Mouse (Mus musculus): ENCODE measurements around the gene Tut1. TPM values are rescaled to one million over a fixed set of nuclear protein-coding genes. Genes with fewer than 3 reads are reported as not detected.
A peak's percentile ranks its signal among the peaks of the same experiment; 100 is the strongest.

The Tut1 gene
- polyA plus RNA-seq, 1 experiment from 2014 or later: 42.4 TPM

DNA sequence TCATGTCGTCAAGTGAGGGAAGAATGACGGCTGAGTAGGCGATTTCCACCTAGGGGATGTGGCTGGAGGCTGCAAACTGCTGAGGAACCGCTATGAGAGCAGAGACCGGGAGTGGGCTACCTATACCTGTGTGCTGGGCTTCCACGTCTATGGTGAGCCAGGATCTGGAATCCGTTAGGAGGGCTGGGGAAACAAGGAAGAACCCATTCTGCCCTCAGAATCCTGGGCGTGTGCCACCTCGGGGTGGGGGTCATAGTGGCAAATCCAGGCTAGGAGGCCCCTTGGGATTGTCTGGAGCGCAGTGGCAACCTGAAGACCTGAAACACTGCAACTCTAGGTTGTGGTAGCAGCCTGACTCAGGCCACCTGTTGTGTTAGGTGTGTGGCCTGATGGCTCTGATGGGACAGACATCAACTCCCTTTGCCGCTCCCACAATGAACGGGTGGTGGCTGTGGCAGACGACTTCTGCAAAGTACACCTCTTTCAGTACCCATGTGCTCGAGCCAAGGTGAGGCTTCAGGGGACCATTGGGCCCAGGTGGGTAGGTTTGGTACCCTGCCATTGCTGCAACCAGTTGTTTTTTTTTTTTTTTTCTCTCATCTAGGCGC, 13.0 kb upstream of the Tut1 start:
- Histone ChIP-seq H3K4me3 (ENCODE audit: low read depth, low read length) (no peak overlapping the region), H3K4me1 (replicated peaks; ENCODE audit: control insufficient read depth, insufficient read depth, low read length) (peaks cover 37% of the 10 kb centered on the region), H3K9ac (ENCODE audit: low read depth, low read length) (peak overlapping the region; percentile 99), H3K27ac (ENCODE audit: low read depth, low read length) (no peak overlapping the region), H3K36me3 (ENCODE audit: control insufficient read depth, insufficient read depth, low read length) (peaks cover 24% of the 10 kb centered on the region), H3K9me3 (ENCODE audit: control insufficient read depth, low read length) (no peaks in the 10 kb centered on the region), H3K27me3 (replicated peaks; ENCODE audit: control insufficient read depth, insufficient read depth, low read length) (no peaks in the 10 kb centered on the region), H3K4me2 (peak overlapping the region; percentile 75)
- DNase-seq (ENCODE audit: low spot score): no peak
- no peak for ATAC-seq (replicated peaks; ENCODE audit: low FRiP score)
- 83% methylated on average over 15 of the region's 15 CpGs for WGBS

- 51% methylated on average over 10 of the region's 10 CpGs for WGBS
- H3K27ac ChIP-seq (ENCODE audit: low read depth, low read length): peak overlapping the region; percentile 99
- H3K9ac ChIP-seq (ENCODE audit: low read depth, low read length): peak overlapping the region; percentile 99
- H3K4me1 ChIP-seq (replicated peaks; ENCODE audit: control insufficient read depth, insufficient read depth, low read length): peaks cover 41% of the 10 kb centered on the region
- peaks cover 29% of the 10 kb centered on the region for H3K36me3 ChIP-seq (ENCODE audit: control insufficient read depth, insufficient read depth, low read length)
- no peaks in the 10 kb centered on the region for H3K9me3 ChIP-seq (ENCODE audit: control insufficient read depth, low read length)
- peak overlapping the region; percentile 90 for H3K4me3 ChIP-seq (ENCODE audit: low read depth, low read length)
- ATAC-seq (replicated peaks; ENCODE audit: low FRiP score) (peak; percentile 4; the same call in 1 of the 2 replicates), DNase-seq (ENCODE audit: low spot score) (no peak)
- H3K27me3 ChIP-seq (replicated peaks; ENCODE audit: control insufficient read depth, insufficient read depth, low read length): no peaks in the 10 kb centered on the region
- peak overlapping the region; percentile 75 for H3K4me2 ChIP-seq
Observed at GRCm38 (mm10) chr19:8941136-8941514, 12.5 kb upstream of the Tut1 start.

DNA sequence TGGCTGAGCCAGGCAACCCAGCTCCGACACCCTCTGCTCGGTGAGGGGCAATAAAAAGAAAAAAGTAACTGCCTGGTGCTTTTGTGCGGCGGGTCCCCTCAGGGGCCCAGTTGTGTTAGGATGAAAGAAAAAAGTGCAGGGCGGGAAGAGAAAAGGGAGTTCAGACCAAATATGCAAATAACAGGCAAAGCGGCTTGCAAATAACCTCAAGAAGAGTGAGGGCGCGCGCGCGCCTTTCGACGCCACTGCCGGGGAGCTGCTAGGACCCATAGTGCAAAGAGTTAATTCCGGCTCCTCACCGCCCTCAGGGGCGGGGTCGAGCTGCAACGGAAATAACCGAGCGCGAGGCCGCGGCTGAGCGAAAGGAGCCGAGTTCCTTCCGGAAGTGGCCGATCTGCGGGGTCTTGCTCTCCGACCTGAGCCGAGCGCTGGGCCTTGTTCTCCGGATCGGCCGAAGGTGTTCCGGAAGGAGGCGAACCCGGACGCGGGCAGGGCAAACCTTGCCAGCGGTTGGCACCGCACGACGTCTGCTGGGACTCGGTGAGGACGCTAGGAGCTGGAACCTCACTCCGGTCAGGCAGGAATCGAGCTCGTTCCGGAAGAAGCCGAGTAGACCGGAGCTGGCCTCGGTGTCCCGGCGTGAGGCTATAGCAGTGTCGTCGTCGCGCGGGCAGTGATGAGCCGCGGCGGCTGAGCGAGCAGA, 12.0 kb upstream of the Tut1 start, which contains the start of gene Mta2:
TSS of gene Mta2 (plus strand) at position 361 of the 703 bp plus-strand sequence.
- DNase-seq (ENCODE audit: low spot score) (peak; percentile 98), ATAC-seq (replicated peaks; ENCODE audit: low FRiP score) (peak; percentile 90)
- peak within 1 kb of the TSS; percentile 99 for H3K9ac ChIP-seq (ENCODE audit: low read depth, low read length)
- no peaks in the 10 kb centered on the region for H3K27me3 ChIP-seq (replicated peaks; ENCODE audit: control insufficient read depth, insufficient read depth, low read length)
- peaks cover 28% of the 10 kb centered on the region for H3K36me3 ChIP-seq (ENCODE audit: control insufficient read depth, insufficient read depth, low read length)
- H3K9me3 ChIP-seq (ENCODE audit: control insufficient read depth, low read length): no peaks in the 10 kb centered on the region
- WGBS: under 1% methylated on average over 64 of the region's 64 CpGs
- peak within 1 kb of the TSS; percentile 90 for H3K4me3 ChIP-seq (ENCODE audit: low read depth, low read length)
- H3K4me1 ChIP-seq (replicated peaks; ENCODE audit: control insufficient read depth, insufficient read depth, low read length): peaks cover 41% of the 10 kb centered on the region
- H3K27ac ChIP-seq (ENCODE audit: low read depth, low read length): peak within 1 kb of the TSS; percentile 99
- peak within 1 kb of the TSS; percentile 75 for H3K4me2 ChIP-seq

DNA sequence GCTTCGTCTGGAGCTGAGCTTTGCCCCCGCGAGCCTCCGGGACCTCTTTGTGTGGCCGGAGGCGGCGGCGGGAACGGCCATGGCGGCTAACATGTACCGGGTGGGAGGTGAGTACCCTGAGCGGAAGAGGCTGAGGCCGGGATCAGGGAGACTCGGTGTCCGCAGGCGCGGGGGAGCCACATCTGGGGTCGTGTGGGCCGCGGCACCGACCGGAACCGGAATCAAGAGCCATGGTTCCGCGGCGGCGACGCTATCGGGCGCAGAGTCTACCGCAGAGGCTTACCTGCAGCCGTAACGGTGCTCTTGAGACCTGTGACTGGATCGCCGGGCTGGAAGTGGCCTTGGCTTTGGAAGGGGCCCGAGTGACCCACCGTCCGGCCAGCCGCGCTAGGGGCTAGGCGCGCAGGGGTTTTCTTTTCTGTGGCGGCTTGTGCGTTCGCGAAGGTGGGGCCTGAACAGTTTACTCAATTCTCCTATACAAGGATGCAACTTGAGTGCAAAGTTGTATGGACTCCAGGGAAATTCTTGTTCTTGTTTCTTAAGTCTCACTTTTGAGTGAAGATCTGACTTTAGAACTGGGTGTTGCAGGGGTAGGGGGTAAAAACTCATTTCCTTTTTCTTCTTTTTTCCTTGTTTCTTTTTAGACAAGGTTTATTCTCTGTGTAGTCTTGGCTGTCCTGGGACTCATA, 11.2 kb upstream of the Tut1 start:
- Histone ChIP-seq H3K4me1 (replicated peaks; ENCODE audit: control insufficient read depth, insufficient read depth, low read length) (peaks cover 41% of the 10 kb centered on the region), H3K4me3 (ENCODE audit: low read depth, low read length) (peak overlapping the region; percentile 90), H3K27ac (ENCODE audit: low read depth, low read length) (peak overlapping the region; percentile 99), H3K9ac (ENCODE audit: low read depth, low read length) (peak overlapping the region; percentile 99), H3K27me3 (replicated peaks; ENCODE audit: control insufficient read depth, insufficient read depth, low read length) (no peaks in the 10 kb centered on the region), H3K4me2 (peak overlapping the region; percentile 75), H3K36me3 (ENCODE audit: control insufficient read depth, insufficient read depth, low read length) (peaks cover 32% of the 10 kb centered on the region), H3K9me3 (ENCODE audit: control insufficient read depth, low read length) (no peaks in the 10 kb centered on the region)
- ATAC-seq (replicated peaks; ENCODE audit: low FRiP score) (peak; percentile 37), DNase-seq (ENCODE audit: low spot score) (no peak)
- WGBS: under 1% methylated on average over 46 of the region's 46 CpGs

DNA sequence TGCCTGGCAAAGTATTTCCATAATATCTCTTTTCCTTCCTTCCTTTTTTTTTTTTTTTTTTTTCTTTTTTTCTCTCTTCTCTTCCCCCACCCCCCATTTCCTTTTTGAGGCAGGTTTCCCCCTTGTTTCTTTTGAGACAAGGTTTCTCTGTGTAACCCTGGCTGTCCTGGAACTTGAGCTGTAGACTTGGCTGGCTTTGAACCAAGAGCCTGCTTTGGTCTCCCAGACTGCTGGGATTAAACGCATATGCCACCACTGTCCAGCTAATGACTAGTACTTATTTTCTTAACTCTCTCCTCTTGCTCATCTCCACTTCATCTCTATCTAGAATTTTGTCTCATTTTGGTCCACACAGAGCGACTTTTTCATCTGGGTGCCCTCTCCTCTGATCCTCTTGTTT, 10.6 kb upstream of the Tut1 start:
- H3K9me3 ChIP-seq (ENCODE audit: control insufficient read depth, low read length): no peaks in the 10 kb centered on the region
- H3K27me3 ChIP-seq (replicated peaks; ENCODE audit: control insufficient read depth, insufficient read depth, low read length): no peaks in the 10 kb centered on the region
- DNase-seq (ENCODE audit: low spot score): no peak
- peaks cover 41% of the 10 kb centered on the region for H3K4me1 ChIP-seq (replicated peaks; ENCODE audit: control insufficient read depth, insufficient read depth, low read length)
- 57% methylated on average over 2 of the region's 2 CpGs for WGBS
- peak overlapping the region; percentile 99 for H3K9ac ChIP-seq (ENCODE audit: low read depth, low read length)
- peak overlapping the region; percentile 90 for H3K4me3 ChIP-seq (ENCODE audit: low read depth, low read length)
- no peak for ATAC-seq (replicated peaks; ENCODE audit: low FRiP score)
- peaks cover 35% of the 10 kb centered on the region for H3K36me3 ChIP-seq (ENCODE audit: control insufficient read depth, insufficient read depth, low read length)
- peak overlapping the region; percentile 75 for H3K4me2 ChIP-seq
- H3K27ac ChIP-seq (ENCODE audit: low read depth, low read length): peak overlapping the region; percentile 99

DNA sequence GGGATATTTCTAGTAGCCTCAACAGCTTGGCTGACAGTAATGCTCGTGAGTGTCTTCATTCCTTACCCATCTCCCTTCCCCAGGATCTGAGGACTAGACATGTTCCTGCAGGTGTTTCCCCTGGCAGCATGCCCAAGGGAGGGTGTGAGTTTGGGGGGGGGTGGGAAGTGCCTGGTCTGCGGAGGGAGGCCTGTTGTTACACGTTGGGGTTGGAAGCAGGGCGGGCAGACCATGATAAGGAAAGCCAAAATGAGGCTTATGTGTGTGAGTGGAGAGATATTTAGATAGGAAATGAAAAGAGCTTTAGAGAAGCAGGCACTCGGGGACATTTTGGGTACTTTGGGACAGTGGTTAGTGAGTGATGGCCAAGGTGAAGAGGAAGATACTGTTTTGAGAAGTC, 9.6 kb upstream of the Tut1 start:
- Histone ChIP-seq H3K27me3 (replicated peaks; ENCODE audit: control insufficient read depth, insufficient read depth, low read length) (no peaks in the 10 kb centered on the region), H3K9me3 (ENCODE audit: control insufficient read depth, low read length) (no peaks in the 10 kb centered on the region), H3K4me2 (peak overlapping the region; percentile 75), H3K4me3 (ENCODE audit: low read depth, low read length) (peak overlapping the region; percentile 90), H3K9ac (ENCODE audit: low read depth, low read length) (peak overlapping the region; percentile 99), H3K27ac (ENCODE audit: low read depth, low read length) (peak overlapping the region; percentile 99), H3K4me1 (replicated peaks; ENCODE audit: control insufficient read depth, insufficient read depth, low read length) (peaks cover 41% of the 10 kb centered on the region), H3K36me3 (ENCODE audit: control insufficient read depth, insufficient read depth, low read length) (peaks cover 43% of the 10 kb centered on the region)
- ATAC-seq (replicated peaks; ENCODE audit: low FRiP score): peak; percentile 53
- 34% methylated on average over 5 of the region's 5 CpGs for WGBS
- no peak for DNase-seq (ENCODE audit: low spot score)

GRCm38 (mm10) chr19:8944750-8945149, 8.9 kb upstream of the Tut1 start:
- 40% methylated on average over 5 of the region's 5 CpGs for WGBS
- Histone ChIP-seq H3K4me3 (ENCODE audit: low read depth, low read length) (peak overlapping the region; percentile 90), H3K4me2 (peak overlapping the region; percentile 75), H3K9me3 (ENCODE audit: control insufficient read depth, low read length) (no peaks in the 10 kb centered on the region), H3K4me1 (replicated peaks; ENCODE audit: control insufficient read depth, insufficient read depth, low read length) (peaks cover 41% of the 10 kb centered on the region), H3K36me3 (ENCODE audit: control insufficient read depth, insufficient read depth, low read length) (peaks cover 45% of the 10 kb centered on the region), H3K27ac (ENCODE audit: low read depth, low read length) (peak overlapping the region; percentile 99; the same call in 1 of the 2 replicates), H3K27me3 (replicated peaks; ENCODE audit: control insufficient read depth, insufficient read depth, low read length) (no peaks in the 10 kb centered on the region), H3K9ac (ENCODE audit: low read depth, low read length) (no peak overlapping the region; the same call in 1 of the 2 replicates)
- ATAC-seq (replicated peaks; ENCODE audit: low FRiP score) (no peak), DNase-seq (ENCODE audit: low spot score) (peak; percentile 71)

DNA sequence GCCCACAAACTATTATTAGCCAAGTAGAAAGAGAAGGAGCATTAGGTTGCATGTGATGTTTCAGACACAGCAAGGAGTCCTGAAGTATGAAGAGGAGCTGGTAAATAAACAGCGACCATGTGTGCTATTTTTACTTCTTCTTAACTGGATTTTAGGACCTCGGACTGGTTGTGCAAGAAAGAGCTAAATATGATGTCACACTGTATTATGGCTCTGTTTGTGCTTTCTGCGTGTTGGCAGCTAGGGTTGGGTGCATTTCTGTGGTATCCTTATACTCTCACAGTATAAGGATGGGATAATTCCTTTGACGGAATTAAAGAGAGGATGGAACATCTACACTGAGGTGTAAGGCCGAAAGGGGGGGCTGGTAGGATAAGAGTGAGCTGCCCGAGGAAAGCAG, 8.4 kb upstream of the Tut1 start:
- peaks cover 40% of the 10 kb centered on the region for H3K4me1 ChIP-seq (replicated peaks; ENCODE audit: control insufficient read depth, insufficient read depth, low read length)
- no peaks in the 10 kb centered on the region for H3K27me3 ChIP-seq (replicated peaks; ENCODE audit: control insufficient read depth, insufficient read depth, low read length)
- no peak for DNase-seq (ENCODE audit: low spot score)
- H3K9me3 ChIP-seq (ENCODE audit: control insufficient read depth, low read length): no peaks in the 10 kb centered on the region
- no peak overlapping the region; the same call in 1 of the 2 replicates for H3K9ac ChIP-seq (ENCODE audit: low read depth, low read length)
- H3K4me2 ChIP-seq: peak overlapping the region; percentile 75
- H3K27ac ChIP-seq (ENCODE audit: low read depth, low read length): peak overlapping the region; percentile 99; the same call in 1 of the 2 replicates
- 87% methylated on average over 6 of the region's 6 CpGs for WGBS
- ATAC-seq (replicated peaks; ENCODE audit: low FRiP score): no peak
- H3K36me3 ChIP-seq (ENCODE audit: control insufficient read depth, insufficient read depth, low read length): peaks cover 48% of the 10 kb centered on the region
- peak overlapping the region; percentile 90; the same call in 1 of the 2 replicates for H3K4me3 ChIP-seq (ENCODE audit: low read depth, low read length)
